Mouse (Mus musculus) ES-E14 (cell line): Measurements from ENCODE around the gene Shisal2a. TPM values are rescaled to one million over a fixed set of nuclear protein-coding genes. Genes with fewer than 3 reads are reported as not detected.

ENCODE experiments used
- DNase-seq: peaks from one replicate; pipeline ENCODE4 v3.0.0-alpha.2; 2013; ENCODE audit warnings: low read depth, low spot score
- H3K27ac ChIP-seq: 2 replicates; pipeline ENCODE4 v1.5.1; 2012; ENCODE audit warnings: low read depth, mild to moderate bottlenecking, low read length, moderate library complexity, mixed read lengths; ENCODE audit not compliant: poor library complexity, insufficient read depth, severe bottlenecking
- H3K36me3 ChIP-seq: 2 replicates; pipeline ENCODE4 v1.6.1; 2012; ENCODE audit warnings: mild to moderate bottlenecking, low read length, moderate library complexity, mixed read lengths; ENCODE audit not compliant: control insufficient read depth, poor library complexity, insufficient read depth, severe bottlenecking
- H3K4me1 ChIP-seq, 2 experiments: fragments of 150-350 bp in 1 of 2; sonication (generic) in 1 of 2; 2 replicates each; pipeline ENCODE4 v1.6.1; 2012; ENCODE audit warnings: low read length in 2 of 2, mild to moderate bottlenecking in 1 of 2, mixed read lengths in 1 of 2; ENCODE audit not compliant: control insufficient read depth in 2 of 2, insufficient read depth in 2 of 2, poor library complexity in 1 of 2
- H3K4me3 ChIP-seq, 2 experiments: fragments of 150-350 bp in 1 of 2; sonication (generic) in 1 of 2; 2 replicates each; pipeline ENCODE4 v1.5.1; 2012; ENCODE audit warnings: low read length in 2 of 2, low read depth in 1 of 2, mild to moderate bottlenecking in 1 of 2, mixed read lengths in 1 of 2; ENCODE audit not compliant: insufficient read depth in 1 of 2, poor library complexity in 1 of 2, severe bottlenecking in 1 of 2
- H3K9ac ChIP-seq: 2 replicates; pipeline ENCODE4 v1.6.1; 2012; ENCODE audit warnings: low read depth, mild to moderate bottlenecking, low read length, mixed read lengths; ENCODE audit not compliant: poor library complexity, insufficient read depth, severe bottlenecking
- H3K9me3 ChIP-seq: fragments of 150-350 bp; sonication (generic); 2 replicates; pipeline ENCODE4 v1.6.1; 2012; ENCODE audit warnings: low read depth, mild to moderate bottlenecking, low read length; ENCODE audit not compliant: control insufficient read depth, insufficient read depth
- CHD2 ChIP-seq: IDR thresholded peaks from 2 replicates; pipeline ENCODE4 v1.6.1; 2014; ENCODE audit warnings: mild to moderate bottlenecking, low read depth, low read length, inconsistent platforms
- HCFC1 ChIP-seq: IDR thresholded peaks from 2 replicates; pipeline ENCODE4 v1.6.1; 2012; ENCODE audit warnings: low read length, inconsistent platforms, borderline replicate concordance; ENCODE audit not compliant: insufficient read depth
- MAFK ChIP-seq: IDR thresholded peaks from 2 replicates; pipeline ENCODE4 v1.6.1; 2014; ENCODE audit warnings: mild to moderate bottlenecking, low read depth, low read length, inconsistent platforms; ENCODE audit not compliant: insufficient read depth
- ZC3H11A ChIP-seq: IDR thresholded peaks from 2 replicates; pipeline ENCODE4 v1.6.1; 2012; ENCODE audit warnings: low read depth, mild to moderate bottlenecking, inconsistent platforms, low read length, borderline replicate concordance
- ZNF384 ChIP-seq: IDR thresholded peaks from 2 replicates; pipeline ENCODE4 v1.6.1; 2012; ENCODE audit warnings: low read depth, low read length, inconsistent platforms
- in situ Hi-C, 2 experiments: fragments of 600-800 bp; cut with MboI; formaldehyde crosslinking; loops; one replicate each; pipeline ENCODE4 v1.15.1; 2025; ENCODE audit warnings: low sequenced_read_pairs in 2 of 2, inconsistent platforms in 1 of 2; ENCODE audit not compliant: unreplicated experiment in 2 of 2
- total RNA-seq: library from RNA; depleted of rRNA; stranded (reverse); fragments of 300-350 nt; gene quantifications from 2 replicates; pipeline ENCODE4 v1.2.3, GENCODE M21; 2012; rRNA removed

Shisal2a gene
- total RNA-seq, 1 experiment = 1.5 TPM

- H3K4me3 ChIP-seq = no peak overlapping the region
- TF ChIP-seq HCFC1 (no peak), MAFK (no peak)
- in situ Hi-C loops = no loop called here
Measured at GRCm38 (mm10) chr4:108323588-108323987, 59.6 kb downstream of the Shisal2a start.

GRCm38 (mm10) chr4:108320627-108321380 is 62.3 kb downstream of the Shisal2a start:
- in situ Hi-C loops = no loop called here
- Histone ChIP-seq H3K4me1 (peaks cover 7 to 11% of the 10 kb centered on the region in 2 experiments; a peak in 3 of 4 replicates), H3K9ac (no peak overlapping the region), H3K9me3 (no peaks in the 10 kb centered on the region), H3K36me3 (no peaks in the 10 kb centered on the region), H3K4me3 (no peak overlapping the region), H3K27ac (no peak overlapping the region; the same call in 1 of the 2 replicates)
- no peak for TF ChIP-seq HCFC1
- no peak for TF ChIP-seq ZNF384
- TF ChIP-seq CHD2 = no peak
- no peak for TF ChIP-seq ZC3H11A
- TF ChIP-seq MAFK = no peak
- no peak for DNase-seq

More at GRCm38 (mm10) chr4:108323588-108323987, 59.6 kb downstream of the Shisal2a start:
- DNase-seq = no peak
- Histone ChIP-seq H3K27ac (no peak overlapping the region), H3K9ac (no peak overlapping the region), H3K4me1 (peaks cover 4 to 9% of the 10 kb centered on the region in 2 experiments; a peak in 3 of 4 replicates), H3K36me3 (no peaks in the 10 kb centered on the region), H3K9me3 (no peaks in the 10 kb centered on the region)

- Histone ChIP-seq H3K27ac (no peak overlapping the region; the same call in 1 of the 2 replicates), H3K4me1 (peaks cover 7 to 11% of the 10 kb centered on the region in 2 experiments; a peak in 3 of 4 replicates), H3K4me3 (no peak overlapping the region), H3K9me3 (no peaks in the 10 kb centered on the region), H3K36me3 (no peaks in the 10 kb centered on the region), H3K9ac (no peak overlapping the region)
- peak; percentile 35 for DNase-seq
- in situ Hi-C loops = no loop called here
- TF ChIP-seq HCFC1 (no peak), ZC3H11A (0 out of 2 replicates have a peak, but pooled peaks have one; percentile 25)
Measured at GRCm38 (mm10) chr4:108319747-108320146, 63.4 kb downstream of the Shisal2a start.

GRCm38 (mm10) chr4:108318649-108319615 is 64.2 kb downstream of the Shisal2a start:
- Histone ChIP-seq H3K9ac (no peak overlapping the region), H3K9me3 (no peaks in the 10 kb centered on the region), H3K4me1 (peaks cover 7 to 11% of the 10 kb centered on the region in 2 experiments; a peak in 3 of 4 replicates), H3K36me3 (no peaks in the 10 kb centered on the region), H3K27ac (peak overlapping the region; percentile 19; the same call in 1 of the 2 replicates), H3K4me3 (no peak overlapping the region)
- in situ Hi-C loops = no loop called here
- peak; percentile 50 for DNase-seq
- TF ChIP-seq MAFK (no peak), CHD2 (0 out of 2 replicates have a peak, but pooled peaks have one; percentile 38), ZNF384 (no peak), ZC3H11A (no peak)

Other genes starting within 250 kb of the Shisal2a start
- 50.4 and 65.9 TPM in 2 replicates for gene Scp2, start 238.4 kb downstream of the Shisal2a start, total RNA-seq
- 37.9 and 50.8 TPM in 2 replicates for gene Echdc2, start 217.9 kb downstream of the Shisal2a start, total RNA-seq
- gene Zyg11a, start 165.3 kb downstream of the Shisal2a start, total RNA-seq = 10.4 and 12.8 TPM in 2 replicates
- gene Zyg11b, start 82.3 kb downstream of the Shisal2a start, total RNA-seq = 13.3 and 13.6 TPM in 2 replicates
- gene Coa7, start 55.2 kb downstream of the Shisal2a start, total RNA-seq = 24.7 and 37.0 TPM in 2 replicates
- gene Gpx7, start 23.6 kb upstream of the Shisal2a start, total RNA-seq = 18.6 and 35.1 TPM in 2 replicates
- 27.2 and 32.8 TPM in 2 replicates for gene Tut4, start 76.1 kb upstream of the Shisal2a start, total RNA-seq
- gene Prpf38a, start 196.0 kb upstream of the Shisal2a start, total RNA-seq = 50.4 and 65.1 TPM in 2 replicates
- gene Orc1, start 196.1 kb upstream of the Shisal2a start, total RNA-seq = 43.3 and 44.5 TPM in 2 replicates
- 77.1 and 112 TPM in 2 replicates for gene Cc2d1b, start 236.6 kb upstream of the Shisal2a start, total RNA-seq